Mouse (Mus musculus): ENCODE measurements around the gene Adtrp.

Gene Adtrp

DNA sequence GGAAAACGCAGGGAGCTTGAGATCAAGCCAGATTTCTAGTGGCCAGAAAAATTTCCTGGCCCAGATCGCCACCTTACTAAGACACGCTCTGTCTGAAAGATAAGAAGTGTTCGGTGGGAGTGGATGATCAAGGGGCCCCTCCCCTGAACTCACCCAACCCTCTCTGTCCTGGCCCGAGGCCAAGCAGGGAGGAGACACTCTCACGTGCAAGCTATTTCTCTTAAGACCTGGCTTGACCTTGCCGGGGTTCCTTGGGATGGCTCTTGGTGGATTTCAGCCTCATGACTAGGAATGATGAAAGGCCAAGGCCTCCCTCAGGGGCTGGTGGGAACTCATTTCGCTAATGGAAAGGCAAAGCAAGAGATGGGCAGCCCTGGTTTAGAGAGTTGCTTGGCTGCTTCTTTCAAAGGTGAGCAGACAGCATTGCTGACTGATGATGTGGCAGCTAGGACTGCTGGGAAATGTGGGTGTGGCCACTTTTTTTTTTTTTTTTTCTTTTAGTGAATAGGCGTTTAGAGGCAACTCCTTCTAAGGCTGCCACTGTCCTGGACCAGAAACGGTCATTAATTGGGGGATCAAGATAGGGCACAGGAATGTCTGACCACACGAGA lies at the start of gene Adtrp:
Gene Adtrp (minus strand): TSS at position 169 of the 611 bp plus-strand sequence.
- DNase-seq (ENCODE audit: low spot score in 2 of 2): peak in 1 of 2 experiments; percentile 56

DNA sequence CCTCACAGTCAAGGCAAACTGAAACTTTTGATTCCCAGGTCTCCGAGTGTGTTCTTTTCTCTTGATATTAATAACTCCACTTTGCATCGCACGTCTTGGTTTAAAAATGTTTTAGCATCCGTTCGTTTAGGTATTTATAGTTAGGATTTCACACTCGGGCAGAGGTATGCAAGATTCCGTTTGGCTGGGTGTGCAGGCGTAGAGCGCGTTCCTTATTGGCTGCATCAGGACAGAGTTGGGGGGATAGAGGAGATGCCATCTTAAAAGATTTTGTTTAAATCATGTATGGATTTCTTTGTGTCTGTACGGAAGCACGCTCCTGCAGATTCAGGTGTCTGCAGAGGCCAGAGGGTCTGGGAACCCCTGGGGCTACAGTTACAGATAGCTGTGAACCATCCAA lies 44.5 kb upstream of the Adtrp start:
- DNase-seq (ENCODE audit: low spot score in 2 of 2): no peak

DNA sequence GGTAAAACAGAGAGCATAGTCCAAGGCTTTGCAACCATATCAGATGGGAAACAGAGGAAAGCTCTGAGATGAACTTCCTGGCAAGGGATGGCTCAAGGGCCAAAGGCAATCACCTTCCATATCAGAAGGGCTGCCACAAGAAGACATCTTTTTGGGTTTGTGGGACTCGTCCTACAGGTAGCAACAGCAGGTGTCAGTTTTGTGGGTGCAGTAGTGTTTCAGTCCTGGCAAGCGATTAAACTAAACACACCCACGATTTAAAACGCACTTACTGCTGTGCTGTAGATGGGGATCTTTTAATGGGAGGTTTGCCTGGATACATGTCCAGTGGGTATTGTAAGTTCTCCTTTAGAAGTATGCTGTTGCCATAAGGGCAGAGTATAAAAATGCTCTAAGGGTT lies 43.1 kb upstream of the Adtrp start:
- DNase-seq (ENCODE audit: low spot score in 2 of 2): no peak

DNA sequence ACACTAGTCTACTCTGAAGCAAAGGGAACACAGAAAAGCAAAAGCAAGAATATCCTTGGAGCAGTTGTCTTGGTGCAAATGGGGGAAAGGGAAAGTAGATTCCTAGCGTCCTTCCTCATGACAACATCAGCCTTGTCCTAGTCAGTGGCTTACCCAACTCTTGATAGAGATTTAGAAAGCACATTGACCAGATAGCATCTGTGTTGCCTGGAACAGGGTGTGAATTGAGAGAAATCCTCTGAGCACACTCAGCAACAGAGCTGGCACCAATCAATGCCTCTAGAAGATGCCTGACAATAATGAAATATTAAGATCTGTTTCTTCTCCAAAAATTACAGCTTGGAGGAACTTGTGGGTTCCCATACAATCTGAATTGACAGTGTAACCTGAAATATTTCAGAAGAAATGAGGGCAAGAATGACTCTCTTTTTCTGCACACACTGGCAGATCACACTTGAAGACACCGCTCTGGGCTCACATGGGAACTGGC lies 42.7 kb upstream of the Adtrp start:
- DNase-seq (ENCODE audit: low spot score in 2 of 2): no peak

DNA sequence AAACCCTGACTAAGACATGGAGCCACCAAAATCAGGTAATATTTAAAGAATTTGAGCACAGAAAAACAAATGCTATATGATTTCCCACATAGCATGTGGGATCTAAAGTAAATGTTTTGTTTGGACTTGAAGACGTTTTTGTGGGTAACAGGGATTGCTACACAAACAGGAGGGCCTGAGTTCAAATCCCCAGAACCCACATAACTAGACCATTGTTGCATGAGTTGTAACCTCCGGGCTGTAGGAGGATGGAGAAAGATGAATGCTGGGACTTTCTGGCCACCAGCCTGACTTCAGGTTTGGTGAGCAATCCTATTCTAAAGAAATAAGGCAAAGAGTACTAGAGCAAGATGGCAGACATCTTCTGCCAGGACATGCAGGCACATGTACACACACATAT lies 41.2 kb upstream of the Adtrp start:
- no peak for DNase-seq (ENCODE audit: low spot score in 2 of 2)

DNA sequence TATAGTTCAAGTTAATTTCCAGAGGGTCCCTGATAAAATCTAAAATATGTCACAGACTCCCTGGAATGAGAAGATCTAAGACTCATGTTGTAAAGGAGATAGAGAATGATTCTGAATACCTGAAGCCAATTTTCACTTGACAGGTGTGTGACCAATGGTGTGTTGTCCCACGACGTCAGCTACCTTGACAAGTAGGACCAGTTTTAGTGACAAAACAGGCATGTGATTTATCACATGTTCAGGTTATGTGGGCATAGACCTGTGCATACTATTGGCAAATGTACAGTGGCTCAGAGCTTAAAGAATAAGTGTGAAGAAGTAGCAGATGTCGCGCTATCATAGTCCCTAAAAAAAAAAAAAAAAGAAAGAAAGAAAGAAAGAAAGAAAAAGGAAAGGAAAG lies 38.6 kb upstream of the Adtrp start:
- no peak for DNase-seq (ENCODE audit: low spot score in 2 of 2)

DNA sequence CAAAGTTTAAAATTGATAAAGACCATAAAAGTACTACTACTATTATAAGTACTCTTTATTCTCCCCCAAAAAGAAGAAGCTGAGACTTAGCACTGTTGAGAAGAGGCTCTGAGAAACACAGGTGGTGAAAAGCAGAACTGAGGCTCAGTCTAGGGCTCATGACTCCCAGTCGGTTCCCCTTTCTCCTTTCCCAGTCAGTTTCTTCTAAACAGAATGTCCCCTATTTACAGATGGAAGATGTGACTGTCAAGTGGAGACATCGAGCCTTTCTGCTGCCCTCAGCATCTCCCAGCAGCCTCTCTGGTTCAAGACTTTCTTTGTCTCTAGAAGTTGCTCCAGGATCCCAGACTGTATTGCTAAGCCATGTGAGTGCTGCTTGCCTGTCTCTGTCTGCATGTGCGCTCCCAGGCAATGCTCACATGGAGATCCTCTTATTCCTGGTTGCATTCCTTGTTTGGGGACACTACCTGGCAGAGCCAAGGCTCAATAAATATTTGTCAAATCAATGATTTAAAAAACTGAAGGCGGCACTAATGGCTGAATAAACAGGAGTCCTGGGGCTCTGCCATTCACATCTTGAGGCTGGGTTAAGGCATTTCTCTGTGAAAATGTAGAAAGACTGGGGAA lies 36.3 kb upstream of the Adtrp start:
- no peak for DNase-seq (ENCODE audit: low spot score in 2 of 2)

DNA sequence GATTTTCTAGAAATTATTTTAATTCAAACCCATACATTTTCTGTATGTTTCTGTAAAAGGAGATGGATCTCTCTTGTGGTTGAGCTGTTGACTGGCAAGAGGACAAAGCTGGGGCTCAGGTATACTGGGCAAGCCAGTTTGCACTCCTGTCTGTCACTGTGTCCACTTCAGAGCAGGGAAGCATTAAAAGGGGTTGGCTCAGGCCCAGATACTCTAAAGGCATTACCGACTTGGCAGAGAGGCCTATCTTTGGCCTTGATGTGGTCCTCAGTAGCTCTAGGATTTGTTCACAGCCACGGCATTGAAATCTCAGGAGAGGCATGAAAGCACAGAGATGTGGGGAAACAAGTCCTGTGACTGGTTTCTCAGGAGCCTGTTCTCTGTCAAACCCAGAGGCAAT lies 33.7 kb upstream of the Adtrp start:
- DNase-seq (ENCODE audit: low spot score in 2 of 2): no peak

DNA sequence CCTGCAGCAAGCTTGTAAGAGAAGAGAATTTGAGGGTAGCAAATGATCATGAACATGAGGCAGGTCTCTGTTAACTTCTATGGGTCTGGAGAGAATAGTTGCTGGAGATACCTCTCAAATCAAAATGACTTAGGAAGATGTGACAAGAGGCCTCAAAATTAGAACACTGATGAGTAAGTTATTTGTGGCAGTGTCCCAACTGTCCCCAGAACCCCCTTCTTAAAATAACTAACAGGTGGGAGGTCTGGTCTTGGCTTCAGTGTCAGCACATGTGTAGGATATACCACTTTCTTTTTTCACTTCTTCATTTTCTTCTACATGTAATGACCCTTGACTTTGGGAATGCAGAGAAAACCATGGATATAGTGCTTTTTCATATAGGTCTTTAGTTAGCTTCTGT lies 33.0 kb upstream of the Adtrp start:
- no peak for DNase-seq (ENCODE audit: low spot score in 2 of 2)

DNA sequence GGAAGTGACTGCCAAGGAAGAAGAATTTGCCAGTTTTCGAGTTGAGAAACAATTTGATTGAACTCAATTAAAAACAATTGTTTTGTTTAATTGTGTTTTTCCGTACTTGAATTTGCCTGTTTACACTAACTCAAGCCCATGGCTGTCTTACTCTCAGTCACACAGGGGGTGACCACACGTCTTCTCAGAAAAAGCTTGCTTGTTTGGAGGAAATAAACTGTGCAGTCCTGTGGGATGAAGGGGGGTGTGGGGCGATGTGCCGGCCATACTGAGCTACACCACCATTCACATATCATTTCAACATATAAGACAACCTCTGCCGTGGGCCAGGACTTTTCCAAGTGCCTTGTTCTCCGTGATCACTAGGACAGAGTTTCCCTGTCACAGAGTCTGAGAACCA lies 25.2 kb upstream of the Adtrp start:
- DNase-seq (ENCODE audit: low spot score in 2 of 2): no peak

DNA sequence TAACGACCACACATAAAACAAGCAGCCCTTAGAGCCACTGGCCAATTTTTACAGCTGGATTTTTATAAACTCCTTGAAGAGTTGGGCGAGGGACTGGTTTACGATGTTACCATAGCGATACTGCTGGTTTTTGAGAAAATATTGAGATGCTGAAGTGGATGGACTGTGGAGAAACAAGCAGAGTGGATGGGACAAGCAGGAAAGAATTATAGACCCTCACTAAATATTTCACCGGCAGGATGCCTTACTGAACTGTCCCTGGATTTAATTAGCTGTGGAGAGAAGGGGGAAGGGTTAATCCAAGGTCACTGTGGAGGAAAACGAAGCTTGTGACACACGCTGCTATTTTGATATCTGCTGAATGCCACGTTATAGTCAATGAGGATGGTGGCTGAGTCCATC lies 24.7 kb upstream of the Adtrp start:
- no peak for DNase-seq (ENCODE audit: low spot score in 2 of 2)

DNA sequence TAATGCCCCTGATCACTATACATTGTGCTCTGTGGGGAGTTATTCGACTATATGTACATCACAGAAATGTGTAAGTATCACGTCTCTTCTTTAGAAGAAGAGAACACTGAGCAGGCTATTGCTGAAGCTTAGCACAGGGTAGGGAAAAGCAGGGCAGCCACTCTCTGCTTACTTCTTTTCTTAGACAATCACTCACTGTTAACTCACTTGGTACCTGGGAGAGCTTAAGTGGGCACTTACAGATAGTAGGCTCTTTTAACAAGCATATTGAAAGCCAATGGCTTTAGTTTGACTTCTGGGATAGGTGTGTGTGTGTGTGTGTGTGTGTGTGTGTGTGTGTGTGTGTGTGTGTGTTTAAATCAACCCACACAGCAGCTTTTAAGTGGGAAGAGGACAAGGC lies 20.0 kb upstream of the Adtrp start:
- DNase-seq (ENCODE audit: low spot score in 2 of 2): no peak

DNA sequence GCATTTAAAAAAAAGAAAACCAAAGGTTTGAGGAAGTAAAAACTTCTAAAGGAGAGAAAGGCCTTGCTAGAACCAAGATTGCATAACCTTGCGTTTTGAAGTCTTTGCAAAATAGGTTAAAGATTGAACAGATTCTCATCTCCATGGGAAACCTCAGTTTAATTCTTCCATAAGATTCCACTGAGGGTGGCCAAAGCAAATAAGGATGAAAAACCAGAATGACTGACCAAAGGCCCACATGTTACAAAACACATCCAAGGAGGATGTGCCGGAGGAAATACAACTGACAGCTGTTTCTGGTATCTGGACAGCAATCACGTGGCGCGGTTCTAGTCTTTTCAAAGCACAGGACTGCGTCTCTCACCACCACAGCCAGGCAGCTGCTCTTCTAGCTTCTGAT lies 18.1 kb upstream of the Adtrp start:
- no peak for DNase-seq (ENCODE audit: low spot score in 2 of 2)

DNA sequence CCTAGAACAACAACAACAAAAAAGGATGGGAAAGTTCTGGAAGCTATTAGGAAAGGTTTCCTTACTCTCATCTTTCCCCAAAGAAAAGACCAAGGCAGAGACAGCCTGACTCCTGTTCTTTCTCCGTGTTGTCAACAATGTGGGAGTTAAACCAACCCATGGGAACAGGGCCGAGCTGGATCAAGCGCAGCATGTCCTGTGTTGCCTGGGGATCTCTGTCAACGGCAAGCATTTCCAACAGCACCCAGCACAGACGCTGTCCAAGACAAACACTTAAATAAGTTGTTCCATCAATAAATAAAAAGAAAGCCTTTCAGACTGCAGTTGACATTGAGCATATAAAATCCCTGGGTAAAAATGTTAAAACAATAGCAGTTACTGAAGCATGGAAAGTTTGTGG lies 17.6 kb upstream of the Adtrp start:
- DNase-seq (ENCODE audit: low spot score in 2 of 2): peak in 1 of 2 experiments; percentile 26

DNA sequence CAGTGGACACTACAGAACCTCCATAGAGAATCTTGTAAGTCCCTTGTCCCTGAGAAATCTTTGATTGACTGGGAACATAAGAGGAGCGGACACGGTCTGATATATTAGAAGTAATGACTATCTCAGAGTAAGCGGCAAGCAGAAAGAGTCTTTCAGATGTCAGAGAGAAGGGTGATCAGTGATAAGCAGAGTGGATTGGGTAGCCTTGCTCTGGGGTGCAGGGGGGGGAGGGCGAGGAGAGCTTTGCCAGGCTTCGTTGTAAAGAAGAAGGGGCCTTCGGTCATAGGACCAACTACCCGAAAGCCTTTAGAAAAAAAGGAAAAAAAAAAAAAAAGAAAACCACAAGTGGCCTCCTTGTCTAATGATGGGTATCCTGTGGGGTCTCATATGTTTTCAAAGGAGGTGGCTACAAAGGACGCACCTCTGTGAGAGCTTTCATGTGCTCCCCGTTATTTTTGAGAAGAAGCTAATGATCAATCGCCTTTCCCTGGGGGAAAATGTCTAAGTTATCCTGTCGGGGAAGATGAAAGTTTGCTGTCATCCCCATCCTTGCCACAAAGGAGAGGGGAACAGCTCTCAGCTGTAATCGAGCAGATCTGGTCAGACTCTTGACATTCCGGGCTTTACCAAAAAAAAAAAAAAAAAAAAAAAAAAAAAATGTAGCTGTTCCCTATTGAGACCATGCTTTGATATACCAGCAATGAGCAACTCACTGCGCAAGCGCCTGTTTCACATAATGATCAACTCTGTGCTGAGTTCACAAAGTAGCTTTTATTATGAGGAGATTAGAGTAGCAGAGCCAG lies 13.3 kb upstream of the Adtrp start:
- DNase-seq (ENCODE audit: low spot score in 2 of 2): no peak

DNA sequence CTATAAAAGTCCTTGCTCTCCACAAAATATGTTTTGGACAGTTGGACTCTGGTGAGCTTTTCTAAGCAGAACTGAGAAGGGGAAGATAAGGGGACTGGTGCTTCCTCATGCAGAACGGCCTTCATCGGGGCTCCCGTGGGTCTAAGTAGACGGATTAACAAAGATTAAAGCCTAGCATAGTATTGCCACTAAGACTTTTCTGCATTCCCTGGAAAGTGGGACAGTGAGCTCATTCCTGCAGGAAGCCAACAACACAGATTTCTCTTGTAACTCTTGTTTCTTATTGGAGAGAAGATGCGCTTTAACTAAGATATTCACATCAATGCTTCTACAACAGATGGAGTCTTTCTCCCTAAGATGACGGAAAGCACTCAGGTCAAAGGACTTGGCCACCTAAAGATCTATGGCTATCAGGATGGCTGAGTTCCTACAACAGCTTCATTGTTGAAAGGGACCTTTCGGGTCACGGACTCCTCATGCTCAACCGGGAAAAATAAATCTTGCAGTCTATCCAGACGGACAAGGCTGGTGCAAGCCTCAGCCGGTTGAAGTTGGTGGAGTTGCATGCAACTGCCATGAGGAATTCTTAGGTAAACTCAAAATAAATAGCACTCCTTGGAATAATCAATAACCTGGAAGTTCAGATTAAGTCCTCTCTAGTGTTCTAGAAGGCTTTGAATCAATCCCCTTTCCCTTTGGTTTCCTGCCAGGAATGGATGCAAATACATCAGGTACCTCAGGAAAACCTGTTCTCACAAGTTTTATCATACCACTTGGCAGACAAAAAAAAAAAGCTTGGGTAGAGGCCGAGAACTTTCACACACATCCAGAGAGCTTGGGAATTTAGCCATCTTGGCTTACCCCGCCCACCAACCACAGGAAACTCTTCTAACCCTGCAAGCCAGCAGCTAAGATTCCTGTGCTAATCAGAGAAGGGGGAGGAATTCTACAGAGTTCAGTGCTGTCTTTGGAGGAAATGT lies 8.0 kb upstream of the Adtrp start:
- peak in 1 of 2 experiments; percentile 30 for DNase-seq (ENCODE audit: low spot score in 2 of 2)

DNA sequence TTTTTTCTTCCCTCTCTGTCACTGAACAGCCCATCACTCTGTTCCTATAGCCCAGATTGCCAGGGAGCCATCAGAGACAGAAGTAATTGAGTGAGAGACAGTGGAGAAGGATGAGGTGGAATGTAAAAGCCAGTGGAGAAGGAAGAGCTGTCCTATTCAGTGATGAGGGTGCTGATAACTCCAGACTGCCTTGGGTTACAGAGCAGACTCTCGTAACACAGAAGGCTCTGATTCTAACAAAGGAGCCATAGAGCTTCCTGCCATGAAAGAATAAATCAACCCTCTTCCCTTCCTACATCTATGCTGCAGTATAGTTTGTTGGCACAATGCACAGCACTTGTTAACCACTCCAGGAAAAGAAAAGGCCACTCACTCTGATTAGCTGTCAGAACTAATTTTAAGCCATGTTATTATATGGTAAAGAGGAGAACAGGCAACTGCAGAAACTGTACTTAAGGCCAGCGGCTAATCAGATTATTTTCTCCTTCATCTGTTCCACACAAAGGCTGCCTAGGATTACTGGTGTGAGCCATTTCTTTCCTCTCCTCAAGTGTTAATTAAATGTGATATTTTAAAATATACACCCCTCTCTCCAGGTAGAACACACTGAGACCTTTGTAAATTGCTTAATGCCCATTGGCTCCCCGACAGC lies 3.4 kb upstream of the Adtrp start:
- DNase-seq (ENCODE audit: low spot score in 2 of 2): no peak

DNA sequence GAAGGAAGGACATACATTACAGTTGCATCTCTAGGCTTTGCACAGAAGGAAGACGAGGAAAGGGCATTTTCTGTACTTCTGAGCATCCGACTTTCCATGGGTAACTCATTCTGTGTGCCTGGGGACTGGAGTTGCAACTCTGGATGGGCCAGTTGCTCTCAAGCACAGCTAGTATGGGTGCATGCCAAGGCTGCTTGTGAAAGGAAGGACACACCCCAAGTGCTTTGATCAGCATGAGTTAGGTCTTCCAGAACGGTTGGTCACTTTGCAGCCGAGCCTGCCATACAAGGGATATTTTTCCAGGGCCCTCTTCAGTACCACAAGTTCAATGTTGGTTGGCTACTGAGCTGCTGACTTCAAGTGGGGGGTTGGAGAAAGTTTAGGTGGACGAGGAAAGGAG lies 968 bp downstream of the Adtrp start:
- DNase-seq (ENCODE audit: low spot score in 2 of 2): peak in 1 of 2 experiments; percentile 64

DNA sequence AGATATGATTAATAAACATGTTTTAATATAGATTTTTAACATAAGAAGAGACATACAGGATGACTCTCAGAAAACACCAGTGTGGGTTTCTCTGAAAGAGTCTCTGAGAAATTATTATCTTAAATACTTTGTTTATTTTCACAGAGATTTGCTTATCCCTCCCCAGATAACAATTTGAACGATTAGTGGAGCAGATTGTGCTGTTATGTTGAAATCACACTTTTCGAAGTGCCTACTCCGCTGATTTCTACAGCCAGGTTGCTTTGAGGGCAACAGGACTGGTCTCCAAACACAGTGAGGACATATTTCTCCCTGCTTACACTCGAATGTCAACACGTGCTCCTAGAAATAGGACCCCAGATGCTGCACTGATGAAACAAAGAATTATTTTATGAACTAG lies 2.5 kb downstream of the Adtrp start:
- DNase-seq (ENCODE audit: low spot score in 2 of 2): no peak

DNA sequence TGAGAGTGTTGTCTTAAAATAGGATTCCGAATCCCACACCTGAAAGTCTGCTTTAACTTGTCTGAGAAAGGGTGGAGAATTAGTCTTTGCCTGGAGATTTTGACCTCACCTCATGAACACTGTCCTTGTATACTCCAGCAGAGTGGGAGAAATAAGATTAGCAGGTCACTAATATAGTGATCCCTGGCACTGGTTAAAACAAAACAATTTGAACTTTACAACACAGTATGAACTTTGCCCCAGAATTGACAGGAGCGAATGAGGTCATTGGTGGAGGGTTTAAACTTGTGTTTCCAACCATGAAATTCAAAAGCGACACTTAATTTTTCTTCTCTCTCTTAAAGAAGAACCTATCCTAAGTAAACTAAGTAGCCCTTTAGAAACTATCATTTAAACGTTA lies 3.4 kb downstream of the Adtrp start:
- no peak for DNase-seq (ENCODE audit: low spot score in 2 of 2)

DNA sequence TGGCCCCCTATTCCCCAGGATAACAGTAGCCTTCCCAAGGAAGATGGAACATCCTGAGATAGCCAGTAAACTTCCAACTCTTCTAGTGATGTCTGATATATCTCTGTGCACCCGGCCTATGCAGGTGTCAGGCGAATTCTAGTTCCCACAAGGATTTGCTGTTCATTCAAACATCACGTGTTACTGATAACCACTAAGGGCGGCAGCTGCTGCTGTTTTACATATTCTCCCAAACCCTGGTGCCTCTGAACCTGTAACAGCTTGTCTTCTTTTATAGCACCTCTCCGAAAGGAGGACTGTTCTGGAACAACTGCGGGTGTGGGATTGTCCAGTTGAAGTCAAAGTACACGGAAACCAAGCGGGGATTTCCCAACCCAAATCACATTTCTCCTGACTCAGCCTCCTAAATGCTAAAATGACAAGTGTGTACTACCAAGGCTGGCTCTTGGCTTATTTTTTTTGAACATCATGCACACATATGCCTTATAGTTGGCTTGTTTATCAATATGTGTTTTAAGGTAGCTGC lies 13.8 kb downstream of the Adtrp start:
- DNase-seq (ENCODE audit: low spot score in 2 of 2): no peak

Measured in urinary bladder, postnatal 36 days (tissue).